Mouse (Mus musculus) embryonic facial prominence, embryonic 11.5 days (tissue): ENCODE results near the gene Grin2a. TPM values are rescaled to one million over a fixed set of nuclear protein-coding genes. Genes with fewer than 3 reads are reported as not detected.

Experiments
- ATAC-seq: fragments of 200-750 bp; cut with Nextera tagmentation; replicated peaks from 2 replicates; pipeline ENCODE4 v1.8.0; 2017; ENCODE audit warnings: low read depth; ENCODE audit not compliant: insufficient number of reproducible peaks, low FRiP score, low TSS enrichment
- DNase-seq: peaks from one replicate; pipeline ENCODE4 v3.0.0-alpha.2; 2015; ENCODE audit warnings: low spot score
- H3K27ac ChIP-seq: fragments of 300-500 bp; sonication (generic); replicated peaks from 2 replicates; pipeline ENCODE4 v1.5.1; 2014; ENCODE audit warnings: mild to moderate bottlenecking, low read depth, low read length, control low read depth
- H3K27me3 ChIP-seq: fragments of 300-500 bp; sonication (generic); 2 replicates; pipeline ENCODE4 v1.6.1; 2014; ENCODE audit warnings: mild to moderate bottlenecking, low read length, moderate library complexity, mixed read lengths; ENCODE audit not compliant: control insufficient read depth, insufficient read depth
- H3K36me3 ChIP-seq: fragments of 300-500 bp; sonication (generic); replicated peaks from 2 replicates; pipeline ENCODE4 v1.6.1; 2014; ENCODE audit warnings: low read depth, mild to moderate bottlenecking, low read length, moderate library complexity, mixed read lengths; ENCODE audit not compliant: control insufficient read depth, insufficient read depth
- H3K4me1 ChIP-seq: fragments of 300-500 bp; sonication (generic); 2 replicates; pipeline ENCODE4 v1.6.1; 2014; ENCODE audit warnings: low read length, mixed read lengths; ENCODE audit not compliant: control insufficient read depth, insufficient read depth
- H3K4me2 ChIP-seq: fragments of 300-500 bp; sonication (generic); 2 replicates; pipeline ENCODE4 v1.6.1; 2014; ENCODE audit warnings: low read depth, mild to moderate bottlenecking, control low read depth, low read length, moderate library complexity
- H3K4me3 ChIP-seq: fragments of 300-500 bp; sonication (generic); 2 replicates; pipeline ENCODE4 v1.5.1; 2014; ENCODE audit warnings: low read depth, low read length, control low read depth
- H3K9ac ChIP-seq: fragments of 300-500 bp; sonication (generic); replicated peaks from 2 replicates; pipeline ENCODE4 v1.6.1; 2014; ENCODE audit warnings: mild to moderate bottlenecking, control low read depth, low read length
- H3K9me3 ChIP-seq: fragments of 300-500 bp; sonication (generic); replicated peaks from 2 replicates; pipeline ENCODE4 v1.6.1; 2016; ENCODE audit warnings: mild to moderate bottlenecking, low read length, inconsistent platforms, mixed read lengths; ENCODE audit not compliant: control insufficient read depth
- WGBS: fragments of 180-500 bp; shearing (Covaris S2); extraction: QIAGEN DNeasy Blood & Tissue Kit; methylation state at CpG from one replicate; pipeline ENCODE4 v1.1.7; 2014; 5-methylcytosine and 5-hydroxymethylcytosine counted together
- polyA plus RNA-seq: library from polyadenylated mRNA; unstranded; fragments of >200 nt; fragmentation: Nextera tagmentation; extraction: Ambion mirVana; gene quantifications from 2 replicates; pipeline ENCODE4 v1.2.1, GENCODE M21; 2014

Grin2a gene
- polyA plus RNA-seq, 1 experiment from 2014 or later: 0.22 TPM

DNA sequence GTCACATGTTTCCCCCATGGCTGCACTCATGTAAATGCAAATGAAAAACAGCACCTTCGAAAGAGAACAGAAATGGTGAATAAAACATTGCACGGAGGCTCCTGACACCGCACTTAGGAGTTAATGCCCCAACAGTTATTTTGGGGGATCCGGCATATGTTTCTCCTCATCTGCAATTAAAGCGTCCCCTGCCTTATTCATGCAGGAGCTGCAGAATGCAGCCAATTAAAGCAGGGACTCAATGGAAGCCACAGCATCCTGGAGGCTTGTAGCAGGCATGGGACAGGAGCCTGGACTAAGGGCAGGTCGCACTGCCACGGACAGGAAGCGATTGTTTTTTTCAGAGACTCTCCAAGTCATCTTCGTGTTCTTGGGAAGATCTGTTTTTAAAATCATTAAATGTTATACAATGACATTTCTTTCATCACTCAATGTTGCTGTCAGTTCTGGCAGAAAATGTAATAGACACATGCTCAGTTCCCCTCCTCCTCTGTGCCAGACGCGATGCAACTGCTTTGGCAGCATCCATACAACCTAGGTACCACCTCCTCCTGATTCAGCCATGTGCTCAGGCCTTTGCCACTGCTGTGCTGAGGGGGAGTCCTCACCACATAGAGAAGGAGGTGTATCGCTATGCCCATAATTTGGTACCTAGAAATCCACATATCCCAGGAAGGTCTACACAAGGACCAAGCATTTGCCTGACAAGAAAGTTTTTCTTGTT lies 143.9 kb downstream of the Grin2a start:
- DNase-seq (no peak), ATAC-seq (no peak)
- WGBS: 84% methylated on average over 12 of the region's 12 CpGs
- H3K4me3 ChIP-seq: no peak overlapping the region
- no peaks in the 10 kb centered on the region for H3K27me3 ChIP-seq
- H3K27ac ChIP-seq: no peak overlapping the region
- H3K4me1 ChIP-seq: no peaks in the 10 kb centered on the region
- no peak overlapping the region for H3K4me2 ChIP-seq
- no peaks in the 10 kb centered on the region for H3K9me3 ChIP-seq
- no peak overlapping the region for H3K9ac ChIP-seq
- no peaks in the 10 kb centered on the region for H3K36me3 ChIP-seq

DNA sequence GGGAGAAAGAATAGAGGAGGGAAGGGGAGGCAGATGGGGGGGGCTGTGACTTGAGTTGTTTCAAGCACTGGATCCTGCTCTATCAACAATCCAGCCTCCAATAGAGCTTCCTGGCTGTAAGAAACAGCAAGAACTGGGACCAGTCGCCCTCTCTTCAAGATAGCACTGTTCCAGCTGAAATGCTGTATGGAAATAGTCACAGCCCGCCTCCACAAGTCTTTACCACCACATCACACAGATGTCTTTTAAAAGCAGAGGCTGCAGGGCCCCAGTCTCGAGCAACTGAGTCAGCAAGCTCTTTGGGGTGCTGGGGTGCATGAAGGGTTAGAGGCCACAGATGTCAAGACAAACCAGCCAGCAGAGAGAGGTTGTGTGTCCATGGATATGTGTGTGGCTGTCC lies 153.9 kb downstream of the Grin2a start:
- no peaks in the 10 kb centered on the region for H3K27me3 ChIP-seq
- no peaks in the 10 kb centered on the region for H3K9me3 ChIP-seq
- no peak overlapping the region for H3K4me3 ChIP-seq
- H3K4me1 ChIP-seq: no peaks in the 10 kb centered on the region
- H3K27ac ChIP-seq: no peak overlapping the region
- DNase-seq (no peak), ATAC-seq (no peak)
- no peak overlapping the region for H3K4me2 ChIP-seq
- H3K36me3 ChIP-seq: no peaks in the 10 kb centered on the region
- H3K9ac ChIP-seq: no peak overlapping the region
- WGBS: 59% methylated on average over 3 of the region's 3 CpGs

DNA sequence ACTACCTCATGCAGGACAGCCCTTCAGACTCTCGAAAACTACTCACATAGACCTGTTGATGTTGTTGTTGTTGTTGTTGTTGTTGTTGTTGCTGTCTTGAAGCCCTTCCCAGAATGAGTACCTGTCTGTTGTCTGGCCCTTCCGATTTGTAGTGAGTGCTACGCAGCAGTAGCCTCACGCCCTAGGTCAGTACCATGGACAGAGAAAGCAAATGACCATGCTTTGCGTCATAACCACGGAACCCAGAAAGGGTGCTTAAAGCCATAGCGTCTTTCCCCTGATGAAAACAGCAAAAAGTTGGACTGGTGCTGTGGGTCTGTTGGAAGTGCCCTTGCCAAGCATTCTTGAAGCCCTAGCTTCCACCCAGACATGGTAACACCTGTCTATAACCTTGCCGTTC lies 158.8 kb downstream of the Grin2a start:
- Histone ChIP-seq H3K4me1 (no peaks in the 10 kb centered on the region), H3K9ac (no peak overlapping the region), H3K27me3 (no peaks in the 10 kb centered on the region), H3K4me2 (no peak overlapping the region), H3K36me3 (no peaks in the 10 kb centered on the region), H3K4me3 (no peak overlapping the region), H3K9me3 (no peaks in the 10 kb centered on the region), H3K27ac (no peak overlapping the region)
- no peak for ATAC-seq
- DNase-seq: peak; percentile 76
- 36% methylated on average over 8 of the region's 8 CpGs for WGBS

GRCm38 (mm10) chr16:9834236-9834635 lies 161.1 kb downstream of the Grin2a start:
- Histone ChIP-seq H3K4me3 (no peak overlapping the region), H3K36me3 (no peaks in the 10 kb centered on the region), H3K27me3 (no peaks in the 10 kb centered on the region), H3K9ac (no peak overlapping the region), H3K27ac (no peak overlapping the region), H3K4me2 (no peak overlapping the region), H3K9me3 (no peaks in the 10 kb centered on the region), H3K4me1 (no peaks in the 10 kb centered on the region)
- ATAC-seq: no peak
- DNase-seq: no peak
- WGBS: 93% methylated on average over 2 of the region's 2 CpGs

DNA sequence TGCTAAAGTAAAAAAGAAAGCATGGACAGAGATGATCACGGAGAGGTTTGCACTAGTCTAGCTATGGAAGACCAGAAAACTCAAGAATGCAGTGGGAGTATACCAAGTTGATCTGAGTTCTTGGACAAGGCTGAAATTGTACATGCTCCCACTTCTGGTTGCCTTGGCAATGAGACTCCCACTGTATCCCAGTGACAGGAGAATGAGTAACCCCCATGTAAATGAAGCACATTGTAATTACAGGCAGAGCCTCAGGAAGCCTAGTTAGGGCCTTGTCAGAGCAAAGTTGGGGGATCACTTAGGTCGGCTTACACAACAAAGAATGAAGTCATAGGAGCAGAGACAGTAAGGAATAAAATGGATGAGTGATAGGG lies 170.3 kb downstream of the Grin2a start:
- ATAC-seq: no peak
- H3K27me3 ChIP-seq: no peaks in the 10 kb centered on the region
- H3K4me2 ChIP-seq: no peak overlapping the region
- no peak overlapping the region for H3K4me3 ChIP-seq
- H3K9me3 ChIP-seq: no peaks in the 10 kb centered on the region
- WGBS: 72% methylated on average over 2 of the region's 2 CpGs
- DNase-seq: no peak
- no peak overlapping the region for H3K9ac ChIP-seq
- H3K4me1 ChIP-seq: no peaks in the 10 kb centered on the region
- H3K27ac ChIP-seq: no peak overlapping the region
- no peaks in the 10 kb centered on the region for H3K36me3 ChIP-seq

DNA sequence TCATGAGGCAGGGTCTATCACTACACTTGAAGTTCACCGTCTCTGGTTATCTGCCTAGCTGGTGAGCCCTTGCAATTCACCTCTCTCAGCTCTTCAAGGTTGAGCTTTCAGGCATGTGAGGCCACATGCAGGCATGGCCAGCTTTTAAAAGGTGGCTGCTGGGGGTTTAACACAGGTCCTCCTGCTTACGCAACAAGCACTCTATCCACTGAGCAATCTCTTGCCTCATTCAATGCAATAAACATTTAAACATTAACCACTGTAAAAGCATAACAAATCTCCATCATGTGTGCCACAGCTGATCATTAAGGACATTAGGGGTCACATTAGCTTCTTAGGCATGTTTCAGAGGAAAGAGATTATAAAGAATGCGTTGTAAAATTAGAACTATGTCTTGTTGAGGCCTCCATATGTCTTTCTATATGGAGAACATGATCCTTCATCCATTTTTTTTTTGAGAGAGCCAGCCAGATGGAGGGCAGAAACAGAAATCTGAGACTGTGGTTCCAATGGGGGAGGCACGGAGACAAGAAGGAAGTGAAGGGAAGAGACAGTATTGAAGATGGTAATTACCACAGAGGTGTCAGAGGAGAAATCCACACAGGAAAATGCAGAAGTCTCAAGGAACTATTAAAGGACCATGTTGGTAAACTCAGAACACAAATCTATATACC lies 170.8 kb downstream of the Grin2a start:
- ATAC-seq (no peak), DNase-seq (no peak)
- no peaks in the 10 kb centered on the region for H3K27me3 ChIP-seq
- no peaks in the 10 kb centered on the region for H3K4me1 ChIP-seq
- WGBS: 82% methylated on average over 4 of the region's 4 CpGs
- no peak overlapping the region for H3K4me2 ChIP-seq
- no peak overlapping the region for H3K27ac ChIP-seq
- H3K4me3 ChIP-seq: no peak overlapping the region
- H3K9ac ChIP-seq: no peak overlapping the region
- no peaks in the 10 kb centered on the region for H3K9me3 ChIP-seq
- H3K36me3 ChIP-seq: no peaks in the 10 kb centered on the region

GRCm38 (mm10) chr16:9823686-9824085 lies 171.7 kb downstream of the Grin2a start:
- Histone ChIP-seq H3K4me2 (no peak overlapping the region), H3K9me3 (no peaks in the 10 kb centered on the region), H3K4me1 (no peaks in the 10 kb centered on the region), H3K27me3 (no peaks in the 10 kb centered on the region), H3K27ac (no peak overlapping the region), H3K36me3 (no peaks in the 10 kb centered on the region), H3K9ac (no peak overlapping the region), H3K4me3 (no peak overlapping the region)
- DNase-seq (no peak), ATAC-seq (no peak)

- WGBS: 50% methylated on average over 3 of the region's 3 CpGs
- Histone ChIP-seq H3K27ac (no peak overlapping the region), H3K4me2 (no peak overlapping the region), H3K9me3 (no peaks in the 10 kb centered on the region), H3K4me3 (no peak overlapping the region), H3K36me3 (no peaks in the 10 kb centered on the region), H3K27me3 (no peaks in the 10 kb centered on the region), H3K4me1 (no peaks in the 10 kb centered on the region), H3K9ac (no peak overlapping the region)
- DNase-seq (no peak), ATAC-seq (no peak)
These were observed 175.9 kb downstream of the Grin2a start for GRCm38 (mm10) chr16:9819508-9819907.
